Mouse (Mus musculus) urinary bladder, postnatal 25 days (tissue): Measurements from ENCODE around the gene Manf.

Source experiments
- DNase-seq: peaks from one replicate; pipeline ENCODE4 v3.0.0; 2022; ENCODE audit warnings: low spot score

Gene Manf

GRCm38 (mm10) chr9:106891829-106892551 lies at the start of gene Manf:
Gene Manf (minus strand): TSS chr9:106891979.
- DNase-seq: peak; percentile 87

DNA sequence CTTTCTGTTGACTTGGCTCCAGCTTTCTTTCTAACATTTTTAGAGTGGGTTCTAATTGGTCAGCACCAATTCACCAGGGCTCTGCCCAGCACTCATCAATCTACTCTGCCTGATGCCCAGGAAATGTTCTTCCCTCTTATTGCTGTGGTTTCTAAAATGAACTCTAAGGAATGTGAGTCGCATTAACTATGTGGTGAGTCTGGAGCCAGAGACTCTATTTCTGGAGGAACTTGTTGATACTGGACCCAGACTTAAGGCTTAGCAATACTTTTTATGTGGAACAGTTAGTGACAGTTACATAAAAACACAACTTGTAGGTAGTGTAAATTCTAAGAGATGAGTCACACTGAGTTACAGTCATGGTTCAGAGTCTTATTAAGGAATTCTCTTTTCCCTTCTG lies 43.2 kb upstream of the Manf start:
- no peak for DNase-seq

DNA sequence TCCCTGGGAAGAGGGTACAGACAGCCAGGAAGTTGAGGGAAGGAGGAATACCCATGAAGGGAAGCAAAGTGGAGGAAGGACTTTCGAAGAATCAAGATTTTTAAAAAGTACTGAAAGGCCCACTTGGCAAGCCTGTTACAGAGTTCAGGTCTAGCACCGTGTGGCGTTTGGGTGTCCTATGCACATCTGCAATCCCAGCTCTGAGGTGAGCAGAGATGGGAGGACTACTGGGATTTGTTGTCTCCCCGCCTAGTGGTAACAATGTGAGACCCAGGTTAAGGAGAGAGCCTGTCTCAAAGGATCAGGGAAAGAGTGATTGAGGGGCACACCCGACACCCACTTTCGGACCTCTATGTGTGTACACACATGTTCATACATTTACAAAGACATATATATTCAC lies 23.1 kb upstream of the Manf start:
- no peak for DNase-seq

DNA sequence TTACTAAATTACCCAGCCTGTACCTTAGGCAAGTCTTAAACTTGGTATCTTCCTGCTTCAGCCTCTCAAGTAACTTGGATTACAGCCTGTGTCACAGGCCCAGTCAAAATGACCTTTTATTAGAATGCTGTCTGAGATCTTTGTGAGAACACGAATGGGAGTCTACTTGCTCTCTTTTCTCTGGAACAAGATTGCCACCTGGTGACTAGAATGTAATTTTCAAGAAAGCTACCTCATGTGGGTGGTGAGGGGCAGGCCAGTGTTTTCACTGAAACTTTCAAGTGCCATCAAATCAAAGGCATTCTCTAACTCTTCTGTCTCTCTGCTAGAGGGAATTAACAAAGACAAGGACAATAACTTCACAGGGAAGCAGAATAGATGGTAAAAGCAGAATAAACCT lies 22.0 kb upstream of the Manf start:
- no peak for DNase-seq

- no peak for DNase-seq
Observed at GRCm38 (mm10) chr9:106911624-106912023, 19.8 kb upstream of the Manf start.

- DNase-seq: no peak
Observed at GRCm38 (mm10) chr9:106908715-106909114, 16.9 kb upstream of the Manf start.

- DNase-seq: no peak
Observed at GRCm38 (mm10) chr9:106908174-106908573, 16.4 kb upstream of the Manf start.

DNA sequence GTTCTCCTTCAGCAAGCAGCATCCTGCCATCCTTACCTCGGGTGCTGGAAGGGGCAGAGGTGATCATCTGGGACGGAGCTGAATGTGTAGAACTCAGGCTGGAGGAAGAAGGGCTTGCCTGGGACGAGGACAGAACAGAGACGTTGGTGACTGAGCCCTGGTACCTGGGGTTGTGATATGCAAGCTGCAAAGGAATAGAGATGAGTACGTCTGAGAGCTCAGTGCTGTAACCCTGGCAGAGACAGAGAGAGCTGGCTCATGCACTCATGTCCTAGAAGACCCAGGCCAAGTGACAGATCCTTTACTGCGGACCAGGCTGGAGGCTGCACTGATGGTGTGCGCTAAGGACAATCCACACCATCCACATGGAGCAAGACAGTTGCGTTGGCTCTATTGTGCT lies 14.8 kb upstream of the Manf start:
- DNase-seq: no peak

DNA sequence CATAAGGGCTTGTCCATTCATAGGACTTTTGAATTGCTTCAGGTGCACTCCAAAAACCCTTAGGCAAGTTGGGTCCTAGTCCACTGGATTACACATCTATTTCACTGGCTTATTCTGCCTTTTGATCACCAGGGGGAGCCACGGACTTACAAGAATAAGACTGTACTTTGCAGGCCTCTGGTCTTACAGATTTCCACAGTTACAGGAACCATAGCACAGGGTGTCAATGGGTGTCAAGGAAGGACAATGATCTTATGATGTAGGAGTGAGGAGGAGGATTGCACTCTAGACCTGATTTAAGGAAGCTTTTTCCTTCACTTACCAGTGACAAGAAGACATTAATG lies 12.0 kb upstream of the Manf start:
- peak; percentile 39 for DNase-seq

DNA sequence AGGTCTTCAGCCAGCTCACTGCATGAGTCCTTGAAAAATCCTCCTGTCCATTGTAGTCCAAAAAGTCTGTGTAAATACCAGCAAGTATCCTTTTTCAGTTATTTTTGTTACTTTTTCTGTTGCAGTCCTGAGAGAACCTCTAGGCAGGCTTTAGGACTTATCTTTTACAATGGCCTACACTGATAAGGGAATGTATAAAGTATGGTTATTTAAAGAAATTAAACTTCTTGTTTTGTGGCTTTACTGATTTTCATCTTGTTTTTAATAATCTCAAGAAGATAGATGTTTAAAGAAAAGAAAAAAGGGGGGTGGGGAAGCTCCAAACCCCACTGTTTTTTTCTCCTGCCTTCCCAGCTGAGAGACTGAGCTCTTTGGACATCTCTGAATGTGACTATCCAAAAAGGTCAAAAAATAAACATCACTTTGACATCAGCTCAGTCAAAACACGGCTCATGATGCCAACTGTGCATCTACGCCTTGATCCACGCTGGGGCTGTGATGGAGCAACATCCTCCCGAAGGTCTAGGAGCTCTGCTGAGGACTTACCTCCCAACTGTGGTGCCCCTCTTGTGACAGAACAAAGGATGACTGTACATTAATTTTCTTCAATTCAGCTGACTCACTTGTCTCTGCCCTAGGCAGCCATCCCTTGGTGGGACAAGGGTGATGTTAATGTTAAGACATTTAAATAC lies 11.5 kb upstream of the Manf start:
- DNase-seq: no peak

- DNase-seq: no peak
Observed at GRCm38 (mm10) chr9:106901596-106901995, 9.8 kb upstream of the Manf start.

- DNase-seq: no peak
Observed at GRCm38 (mm10) chr9:106898901-106899300, 7.1 kb upstream of the Manf start.

GRCm38 (mm10) chr9:106893327-106893726 lies 1.5 kb upstream of the Manf start:
- no peak for DNase-seq

DNA sequence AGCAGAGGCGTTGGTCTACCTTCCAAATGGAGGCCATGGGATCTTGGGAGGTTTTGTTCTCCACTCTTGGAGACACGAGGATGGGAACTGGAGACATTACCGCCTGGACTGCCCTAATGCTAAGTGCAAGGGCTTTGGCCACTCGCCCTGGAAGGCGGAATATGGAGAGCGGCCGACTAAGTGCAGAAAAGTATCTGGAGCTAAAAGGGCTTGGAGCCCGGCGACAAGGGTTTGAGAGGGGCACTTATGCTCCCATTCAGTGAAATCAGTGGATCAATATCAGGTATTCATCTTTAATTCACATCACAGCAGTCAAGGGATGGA lies 735 bp upstream of the Manf start:
- no peak for DNase-seq

DNA sequence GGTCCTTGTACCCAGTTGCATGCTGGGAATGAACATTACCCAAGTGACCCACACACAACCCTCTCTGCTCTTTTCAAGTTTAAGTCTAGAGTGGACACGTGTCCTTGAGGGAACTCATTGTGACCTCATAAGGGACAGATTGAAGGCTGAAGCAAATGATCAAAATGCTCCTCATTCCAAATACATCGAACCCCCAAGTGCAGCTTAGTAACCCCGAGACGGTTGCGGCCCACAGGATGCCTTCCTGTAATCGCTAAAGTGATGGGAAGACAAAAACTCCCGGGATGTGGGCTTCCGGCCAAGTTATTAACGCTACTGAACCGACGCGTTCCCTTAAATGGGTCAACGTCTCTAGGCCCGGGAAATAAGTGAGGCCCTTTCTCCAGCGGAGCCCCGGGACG lies 438 bp downstream of the Manf start:
- DNase-seq: no peak

- DNase-seq: no peak
Observed at GRCm38 (mm10) chr9:106890496-106891240, 1.1 kb downstream of the Manf start.

- DNase-seq: no peak
Observed at GRCm38 (mm10) chr9:106889321-106889720, 2.5 kb downstream of the Manf start.

DNA sequence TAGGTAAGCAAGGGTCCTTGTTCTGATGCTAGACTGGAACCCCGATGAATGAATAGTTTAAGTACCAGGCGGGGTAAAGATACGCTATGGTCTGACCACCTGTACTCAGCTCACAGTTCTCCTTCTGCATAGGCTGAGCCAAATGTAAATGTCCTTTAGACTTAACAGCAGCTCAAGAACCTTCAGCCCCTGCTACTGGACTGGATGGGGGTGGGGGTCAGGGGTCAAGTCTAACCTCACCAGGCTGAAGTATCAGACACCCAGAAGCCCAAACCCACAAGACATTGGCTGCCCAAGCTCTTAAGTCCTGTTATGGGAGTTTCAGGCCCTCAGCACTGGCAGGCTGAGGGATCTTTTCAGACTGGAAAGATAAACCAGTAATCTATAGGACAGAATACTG lies 3.4 kb downstream of the Manf start:
- no peak for DNase-seq

DNA sequence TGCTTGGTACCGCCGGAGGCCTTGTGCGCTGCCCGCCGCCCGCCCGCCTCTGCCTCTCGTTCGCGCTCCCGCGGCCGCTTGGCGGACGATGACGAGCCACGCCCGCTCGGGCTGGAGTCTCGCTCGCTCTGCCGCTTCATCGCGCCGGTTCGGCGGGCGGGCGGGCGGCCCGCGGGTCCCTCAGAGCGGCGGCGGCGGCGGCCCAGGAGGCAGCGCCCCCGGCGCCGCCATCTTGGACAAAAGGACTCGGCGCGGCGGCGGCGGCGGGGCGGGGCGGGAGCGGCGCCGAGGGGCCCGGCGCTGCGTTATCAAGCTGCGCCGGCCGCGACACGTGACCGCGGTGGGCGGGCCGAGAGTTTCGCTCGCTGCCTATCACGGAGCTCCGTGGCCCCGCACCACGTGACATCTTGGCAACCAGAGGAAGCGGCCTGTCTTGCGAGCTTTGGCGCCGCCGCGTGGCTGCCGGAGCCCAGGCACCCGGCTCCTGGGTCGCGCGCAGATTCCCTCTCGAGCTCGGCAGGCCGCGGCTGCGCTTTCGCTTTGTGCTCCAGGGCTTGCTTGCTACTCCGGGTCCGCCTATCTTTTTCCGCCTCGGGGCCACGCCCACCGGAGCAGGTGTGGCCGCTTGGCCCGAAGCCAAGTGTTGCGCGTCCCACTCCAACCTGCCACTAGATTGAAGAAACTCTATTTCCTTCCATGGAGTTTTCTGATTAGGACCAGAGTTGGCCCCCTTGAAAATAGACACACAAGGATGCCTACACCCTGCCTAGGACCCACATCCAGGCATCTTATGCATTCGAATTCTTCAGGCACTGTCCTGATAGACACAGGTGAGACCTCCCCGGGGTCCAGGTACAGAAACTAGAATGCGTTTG lies 4.7 kb downstream of the Manf start, which contains the start of gene Rbm15b:
Gene Rbm15b (minus strand): TSS at position 601 of the 875 bp plus-strand sequence.
- peak; percentile 97 for DNase-seq

DNA sequence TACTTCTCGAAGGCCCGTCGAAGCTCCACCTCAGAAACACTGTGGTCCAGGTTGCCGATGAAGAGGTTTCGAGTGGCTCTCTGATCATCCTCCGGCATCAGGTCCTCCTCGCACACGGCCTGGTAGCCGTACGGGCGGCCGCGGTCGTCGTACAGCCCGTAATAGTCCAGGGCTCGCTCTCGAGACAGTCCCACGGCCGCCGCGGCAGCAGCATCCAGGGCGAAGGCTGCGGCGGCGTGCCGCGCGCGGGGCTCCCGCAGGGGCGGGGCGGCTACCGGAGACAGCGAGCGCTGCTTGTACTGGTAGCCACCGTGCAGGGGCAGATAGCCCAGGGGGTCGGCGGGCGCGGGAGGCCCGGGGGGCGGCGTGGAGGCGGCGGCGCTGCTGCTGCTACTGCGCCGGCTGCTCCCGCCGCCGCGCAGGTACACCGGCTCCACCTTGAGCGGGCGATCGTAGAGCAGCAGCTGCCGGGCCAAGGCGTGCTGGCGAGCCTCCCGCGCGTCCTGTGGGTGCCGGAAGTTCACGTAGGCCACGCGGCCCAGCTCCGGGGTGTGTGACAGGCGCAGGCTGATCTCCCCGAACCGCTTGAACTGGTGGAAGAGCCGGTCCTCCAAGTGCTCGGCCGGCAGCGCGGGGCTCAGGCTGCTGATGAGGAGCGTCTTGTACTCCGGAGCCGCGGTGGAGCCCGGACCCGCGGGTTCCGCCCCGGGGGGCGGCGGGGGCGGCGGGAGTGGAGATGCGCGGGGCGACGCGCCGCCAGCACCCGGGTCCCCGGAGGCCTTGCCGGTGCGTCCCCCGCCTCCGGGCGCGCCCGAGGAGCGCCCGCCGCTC lies 5.7 kb downstream of the Manf start:
- DNase-seq: peak; percentile 49
